ENCODE assay signal across 10 mouse cellular contexts in the genomic region with DNA sequence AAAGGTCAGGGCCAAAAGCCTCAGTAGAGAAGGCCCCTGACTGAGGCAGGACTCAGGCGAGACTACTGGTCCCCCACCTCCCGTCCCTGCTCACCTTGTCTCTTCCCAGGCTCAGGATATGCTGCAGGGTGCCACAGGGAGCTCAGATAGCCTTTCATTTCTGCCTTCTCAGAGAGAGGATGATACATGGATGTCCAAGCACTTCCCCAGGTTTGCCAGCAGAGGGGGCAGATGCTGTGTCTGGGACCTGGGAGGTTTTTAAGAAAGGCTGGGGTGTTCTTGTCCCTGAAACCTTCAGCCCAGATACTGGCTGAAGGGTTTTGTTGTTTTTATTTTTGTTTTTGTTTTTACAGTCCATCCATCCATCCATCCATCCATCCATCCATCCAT. TPM values are rescaled to one million over a fixed set of nuclear protein-coding genes. Genes with fewer than 3 reads are reported as not detected.
DNase-seq lines count a peak whose midpoint lies in the region; ATAC-seq and TF ChIP-seq lines count a peak whose summit lies in the region.
"Had no signal": no experiment of that assay in that cellular context is flagged by ENCODE, and none has a peak within 500 bp of the region (broad histone marks: within the 10 kb centered on the region; RNA-seq: fewer than 3 reads in every experiment).

No protein-coding gene starts in this region.

- H3K27me3 ChIP-seq in hindbrain, embryonic 13.5 days: no peaks in the 10 kb centered on the region
- H3K27me3 ChIP-seq in midbrain, embryonic 16.5 days (ENCODE audit: control insufficient read depth, insufficient read depth, low read depth, low read length): no peaks in the 10 kb centered on the region
- H3K27me3 ChIP-seq: limb, embryonic 15.5 days had no signal

- peak; percentile 33 to 64 for DNase-seq in left cerebral cortex, adult 2 months (ENCODE audit: extremely low spot score in 1 of 2, low spot score in 2 of 2)
- no peak for DNase-seq in left cerebral cortex, adult 11 months (ENCODE audit: low spot score)
- peak; percentile 18 for DNase-seq in MN1 (ENCODE audit: low spot score)
- DNase-seq in cerebellum, adult 11-12 months: peak; percentile 68
- peak; percentile 56 for DNase-seq in thymus, postnatal 4 days
- no peak for DNase-seq in lung, postnatal 25 days (ENCODE audit: low spot score)

- H3K9ac ChIP-seq in hindbrain, embryonic 13.5 days: no peak overlapping the region
- H3K9ac ChIP-seq in midbrain, embryonic 16.5 days (ENCODE audit: low read depth, low read length): no peak overlapping the region
- H3K9ac ChIP-seq: limb, embryonic 15.5 days had no signal

- 11% methylated on average over 2 of the region's 2 CpGs for WGBS in hindbrain, embryonic 13.5 days
- WGBS in midbrain, embryonic 16.5 days: 8% methylated on average over 2 of the region's 2 CpGs

- TF ChIP-seq CTCF in left cerebral cortex, adult 2 months (IDR thresholded peaks at IDR 0.05): peak; percentile 81

- no peaks in the 10 kb centered on the region for H3K36me3 ChIP-seq in hindbrain, embryonic 13.5 days
- H3K36me3 ChIP-seq in midbrain, embryonic 16.5 days (ENCODE audit: control insufficient read depth, insufficient read depth, low read length): no peaks in the 10 kb centered on the region
- H3K36me3 ChIP-seq: limb, embryonic 15.5 days had no signal

- H3K9me3 ChIP-seq in hindbrain, embryonic 13.5 days: no peaks in the 10 kb centered on the region
- no peaks in the 10 kb centered on the region for H3K9me3 ChIP-seq in midbrain, embryonic 16.5 days (replicated peaks; ENCODE audit: control insufficient read depth, low read length, poor library complexity, severe bottlenecking)
- H3K9me3 ChIP-seq: limb, embryonic 15.5 days had no signal

- H3K4me2 ChIP-seq in hindbrain, embryonic 13.5 days: no peak overlapping the region
- H3K4me2 ChIP-seq in midbrain, embryonic 16.5 days (ENCODE audit: low read length): no peak overlapping the region
- H3K4me2 ChIP-seq: limb, embryonic 15.5 days had no signal

- no peak overlapping the region for H3K27ac ChIP-seq in left cerebral cortex, adult 2 months
- H3K27ac ChIP-seq in hindbrain, embryonic 13.5 days: no peak overlapping the region
- H3K27ac ChIP-seq in midbrain, embryonic 16.5 days (ENCODE audit: low read length): no peak overlapping the region
- H3K27ac ChIP-seq: limb, embryonic 15.5 days had no signal

- H3K4me3 ChIP-seq in left cerebral cortex, adult 2 months: no peak overlapping the region
- no peak overlapping the region for H3K4me3 ChIP-seq in hindbrain, embryonic 13.5 days
- H3K4me3 ChIP-seq in midbrain, embryonic 16.5 days (ENCODE audit: low read depth, low read length): no peak overlapping the region
- H3K4me3 ChIP-seq: erythroblast, embryonic 14.5 days; limb, embryonic 15.5 days had no signal

- ATAC-seq in hindbrain, embryonic 13.5 days (ENCODE audit: low FRiP score): peak; percentile 66; the same call in 1 of the 2 replicates
- peak; percentile 39; the same call in 1 of the 2 replicates for ATAC-seq in midbrain, embryonic 16.5 days

- H3K4me1 ChIP-seq in hindbrain, embryonic 13.5 days (replicated peaks): no peaks in the 10 kb centered on the region
- H3K4me1 ChIP-seq in midbrain, embryonic 16.5 days (ENCODE audit: control insufficient read depth, insufficient read depth, low read length): no peaks in the 10 kb centered on the region
- H3K4me1 ChIP-seq: limb, embryonic 15.5 days had no signal

- intact Hi-C loops in left cerebral cortex, adult 2 months (cut with DNase I): loop anchor here (1.0 to 10.0 kb wide), 3 partner anchors 55 to 1187 kb away; no protein-coding TSS in a partner anchor

RNA-seq across cellular contexts. Expression of a gene that starts 15.3 kb away (rescaled TPM):
- under 1 TPM; 0.48 to 0.65 TPM for total RNA-seq in left cerebral cortex, adult 2 months (2021)
- 4.4 and 4.6 TPM in 2 replicates for polyA plus RNA-seq in hindbrain, embryonic 13.5 days (2015; fragmentation: Nextera tagmentation; extraction: Ambion mirVana)
- 1.4 and 2.1 TPM in 2 replicates for polyA plus RNA-seq in midbrain, embryonic 16.5 days (2015; fragmentation: Nextera tagmentation; extraction: Ambion mirVana)
- polyA plus RNA-seq: erythroblast, embryonic 14.5 days had no signal

RNA-seq across cellular contexts. Expression of a gene that starts 30.0 kb away (rescaled TPM):
- total RNA-seq in left cerebral cortex, adult 2 months (2021): 100 to 1,000 TPM; 124 TPM
- 38.8 and 40.0 TPM in 2 replicates for polyA plus RNA-seq in hindbrain, embryonic 13.5 days (2015; fragmentation: Nextera tagmentation; extraction: Ambion mirVana)
- 61.4 and 72.2 TPM in 2 replicates for polyA plus RNA-seq in midbrain, embryonic 16.5 days (2015; fragmentation: Nextera tagmentation; extraction: Ambion mirVana)
- polyA plus RNA-seq: erythroblast, embryonic 14.5 days had no signal

RNA-seq across cellular contexts. Expression of a gene that starts 53.6 kb away (rescaled TPM):
- total RNA-seq in left cerebral cortex, adult 2 months (2021): 100 to 1,000 TPM in 1 of 2 experiments, 10 to 100 TPM in 1; 87.7 to 107 TPM
- 55.3 and 58.7 TPM in 2 replicates for polyA plus RNA-seq in hindbrain, embryonic 13.5 days (2015; fragmentation: Nextera tagmentation; extraction: Ambion mirVana)
- 64.9 and 65.7 TPM in 2 replicates for polyA plus RNA-seq in midbrain, embryonic 16.5 days (2015; fragmentation: Nextera tagmentation; extraction: Ambion mirVana)

Comparison
In these comparisons a context has a peak if more than half of its experiments do, and no peak if none do; other contexts are left out.
1. DNase-seq: peak in left cerebral cortex, adult 2 months (2 of 2), MN1 (single experiment), cerebellum, adult 11-12 months (single experiment) and thymus, postnatal 4 days (single experiment); none in left cerebral cortex, adult 11 months (single experiment) and lung, postnatal 25 days (single experiment).